Mouse (Mus musculus): ENCODE results near the gene 2510002D24Rik. TPM values are rescaled to one million over a fixed set of nuclear protein-coding genes. Genes with fewer than 3 reads are reported as not detected.
A peak's percentile ranks its signal among the peaks of the same experiment; 100 is the strongest.

Gene 2510002D24Rik
- polyA plus RNA-seq (2015; fragmentation: Nextera tagmentation; extraction: Ambion mirVana) = 34.1 and 37.5 TPM in 2 replicates

- Histone ChIP-seq H3K4me1 (replicated peaks; ENCODE audit: control insufficient read depth, insufficient read depth) (no peaks in the 10 kb centered on the region), H3K27ac (replicated peaks) (peak within 1 kb of the TSS; percentile 92), H3K4me2 (replicated peaks; ENCODE audit: low read depth) (peak within 1 kb of the TSS; percentile 81), H3K4me3 (ENCODE audit: low read depth, low read length) (peak within 1 kb of the TSS; percentile 88), H3K27me3 (ENCODE audit: control insufficient read depth, insufficient read depth, low read length) (no peaks in the 10 kb centered on the region), H3K9ac (ENCODE audit: low read length) (peak within 1 kb of the TSS; percentile 89), H3K9me3 (ENCODE audit: control insufficient read depth, low read length) (no peaks in the 10 kb centered on the region), H3K36me3 (ENCODE audit: control insufficient read depth, insufficient read depth, low read length) (peaks cover 9% of the 10 kb centered on the region)
- TF ChIP-seq EP300 (optimal IDR thresholded peaks at IDR 0.05) = no peak
- DNase-seq (ENCODE audit: low spot score) = peak; percentile 94
- peak; percentile 98 for ATAC-seq (ENCODE audit: low FRiP score, low TSS enrichment)
- under 1% methylated on average over 45 of the region's 46 CpGs for WGBS
Observed at GRCm38 (mm10) chr16:18836468-18837208, at the start of gene 2510002D24Rik, which contains the start of gene Gm28539. TSS of gene 2510002D24Rik (plus strand) at chr16:18836578. TSS of gene Gm28539 (plus strand) at chr16:18836584.

DNA sequence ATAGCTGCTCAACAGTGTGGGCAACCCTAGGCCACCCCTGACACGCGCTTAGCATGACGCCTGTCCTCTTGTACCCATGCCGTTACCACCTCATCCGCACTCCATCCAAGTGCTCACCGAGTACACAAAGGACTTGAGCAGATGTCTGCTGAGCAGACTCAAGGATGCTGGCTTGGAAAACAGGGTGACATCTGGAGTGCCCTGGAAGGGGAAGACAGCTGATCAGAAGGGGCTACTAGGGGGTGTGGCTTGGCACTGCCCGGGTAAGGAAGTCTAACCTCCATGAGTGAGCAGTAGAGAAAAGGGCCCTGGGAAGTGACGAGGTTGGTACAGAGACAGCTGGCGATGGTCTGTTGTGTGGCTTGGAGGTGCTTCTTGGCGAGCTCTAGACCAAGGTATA, 49.7 kb upstream of the 2510002D24Rik start:
- DNase-seq (ENCODE audit: low spot score) = no peak
- no peaks in the 10 kb centered on the region for H3K36me3 ChIP-seq (ENCODE audit: control insufficient read depth, insufficient read depth, low read length)
- no peaks in the 10 kb centered on the region for H3K27me3 ChIP-seq (ENCODE audit: control insufficient read depth, insufficient read depth, low read length)
- H3K4me1 ChIP-seq (replicated peaks; ENCODE audit: control insufficient read depth, insufficient read depth) = no peaks in the 10 kb centered on the region
- H3K9me3 ChIP-seq (ENCODE audit: control insufficient read depth, low read length) = no peaks in the 10 kb centered on the region
- no peak overlapping the region for H3K4me3 ChIP-seq (ENCODE audit: low read depth, low read length)
- 95% methylated on average over 10 of the region's 10 CpGs for WGBS
- TF ChIP-seq EP300 (optimal IDR thresholded peaks at IDR 0.05) (no peak), CTCF (IDR thresholded peaks at IDR 0.05; ENCODE audit: low read depth) (no peak)
- H3K9ac ChIP-seq (ENCODE audit: low read length) = no peak overlapping the region
- H3K4me2 ChIP-seq (replicated peaks; ENCODE audit: low read depth) = no peak overlapping the region
- no peak overlapping the region for H3K27ac ChIP-seq (replicated peaks)
- ATAC-seq (ENCODE audit: low FRiP score, low TSS enrichment) = no peak

- H3K9me3 ChIP-seq (ENCODE audit: control insufficient read depth, low read length) = no peaks in the 10 kb centered on the region
- H3K27me3 ChIP-seq (ENCODE audit: control insufficient read depth, insufficient read depth, low read length) = no peaks in the 10 kb centered on the region
- H3K36me3 ChIP-seq (ENCODE audit: control insufficient read depth, insufficient read depth, low read length) = no peaks in the 10 kb centered on the region
- ATAC-seq (ENCODE audit: low FRiP score, low TSS enrichment) (no peak), DNase-seq (ENCODE audit: low spot score) (no peak)
- no peak overlapping the region for H3K9ac ChIP-seq (ENCODE audit: low read length)
- no peak overlapping the region for H3K27ac ChIP-seq (replicated peaks)
- 84% methylated on average over 10 of the region's 10 CpGs for whole genome bisulfite sequencing
- H3K4me1 ChIP-seq (replicated peaks; ENCODE audit: control insufficient read depth, insufficient read depth) = no peaks in the 10 kb centered on the region
- no peak overlapping the region for H3K4me2 ChIP-seq (replicated peaks; ENCODE audit: low read depth)
- H3K4me3 ChIP-seq (ENCODE audit: low read depth, low read length) = no peak overlapping the region
- TF ChIP-seq CTCF (IDR thresholded peaks at IDR 0.05; ENCODE audit: low read depth) (no peak), EP300 (optimal IDR thresholded peaks at IDR 0.05) (no peak)
Observed at GRCm38 (mm10) chr16:18788627-18789406, 47.6 kb upstream of the 2510002D24Rik start.

GRCm38 (mm10) chr16:18795223-18795899, 41.0 kb upstream of the 2510002D24Rik start:
- no peak for DNase-seq (ENCODE audit: low spot score)
- TF ChIP-seq EP300 (optimal IDR thresholded peaks at IDR 0.05) (no peak), CTCF (IDR thresholded peaks at IDR 0.05; ENCODE audit: low read depth) (no peak)
- H3K36me3 ChIP-seq (ENCODE audit: control insufficient read depth, insufficient read depth, low read length) = no peaks in the 10 kb centered on the region; the same call in 1 of the 2 replicates
- H3K27me3 ChIP-seq (ENCODE audit: control insufficient read depth, insufficient read depth, low read length) = no peaks in the 10 kb centered on the region
- no peaks in the 10 kb centered on the region for H3K9me3 ChIP-seq (ENCODE audit: control insufficient read depth, low read length)
- H3K4me2 ChIP-seq (replicated peaks; ENCODE audit: low read depth) = no peak overlapping the region
- no peaks in the 10 kb centered on the region for H3K4me1 ChIP-seq (replicated peaks; ENCODE audit: control insufficient read depth, insufficient read depth)
- no peak for ATAC-seq (ENCODE audit: low FRiP score, low TSS enrichment)
- no peak overlapping the region for H3K9ac ChIP-seq (ENCODE audit: low read length)
- no peak overlapping the region for H3K4me3 ChIP-seq (ENCODE audit: low read depth, low read length)
- H3K27ac ChIP-seq (replicated peaks) = no peak overlapping the region
- 92% methylated on average over 11 of the region's 11 CpGs for WGBS

GRCm38 (mm10) chr16:18796645-18797044, 39.7 kb upstream of the 2510002D24Rik start:
- Histone ChIP-seq H3K27ac (replicated peaks) (no peak overlapping the region), H3K9ac (ENCODE audit: low read length) (no peak overlapping the region), H3K4me1 (replicated peaks; ENCODE audit: control insufficient read depth, insufficient read depth) (no peaks in the 10 kb centered on the region), H3K36me3 (ENCODE audit: control insufficient read depth, insufficient read depth, low read length) (no peaks in the 10 kb centered on the region; the same call in 1 of the 2 replicates), H3K4me2 (replicated peaks; ENCODE audit: low read depth) (no peak overlapping the region), H3K27me3 (ENCODE audit: control insufficient read depth, insufficient read depth, low read length) (no peaks in the 10 kb centered on the region), H3K9me3 (ENCODE audit: control insufficient read depth, low read length) (no peaks in the 10 kb centered on the region), H3K4me3 (ENCODE audit: low read depth, low read length) (no peak overlapping the region)
- no peak for DNase-seq (ENCODE audit: low spot score)
- no peak for ATAC-seq (ENCODE audit: low FRiP score, low TSS enrichment)
- WGBS = 85% methylated on average over 7 of the region's 7 CpGs
- TF ChIP-seq EP300 (optimal IDR thresholded peaks at IDR 0.05) = no peak

All from stomach, postnatal 0 days (tissue).